Mouse (Mus musculus) heart, embryonic 14.5 days (tissue): ENCODE data around the gene Osr1. TPM values are rescaled to one million over a fixed set of nuclear protein-coding genes. Genes with fewer than 3 reads are reported as not detected.

Experiments
- ATAC-seq: fragments of 200-750 bp; cut with Nextera tagmentation; 2 replicates; pipeline ENCODE4 v1.8.0; 2017; ENCODE audit warnings: low read depth, moderate TSS enrichment; ENCODE audit not compliant: insufficient number of reproducible peaks, insufficient read depth, low FRiP score
- H3K27ac ChIP-seq, 2 experiments: fragments of 200-500 bp in 1 of 2; fragments of 300-500 bp in 1 of 2; sonication (generic) in 1 of 2; replicated peaks in 1 of 2; 2 replicates each; pipeline ENCODE4 v1.5.1; 2012 to 2014; ENCODE audit warnings: low read depth in 2 of 2, low read length in 2 of 2, control low read depth in 1 of 2, mild to moderate bottlenecking in 1 of 2, mixed read lengths in 1 of 2; ENCODE audit not compliant: control insufficient read depth in 1 of 2, insufficient read depth in 1 of 2
- H3K27me3 ChIP-seq: fragments of 300-500 bp; sonication (generic); 2 replicates; pipeline ENCODE4 v1.6.1; 2014; ENCODE audit warnings: mild to moderate bottlenecking, low read length, control low read depth; ENCODE audit not compliant: control insufficient read depth, insufficient read depth
- H3K36me3 ChIP-seq: fragments of 300-500 bp; sonication (generic); 2 replicates; pipeline ENCODE4 v1.6.1; 2014; ENCODE audit warnings: mild to moderate bottlenecking, control low read depth, low read length, mixed read lengths; ENCODE audit not compliant: control insufficient read depth, insufficient read depth
- H3K4me1 ChIP-seq, 2 experiments: fragments of 200-500 bp in 1 of 2; fragments of 300-500 bp in 1 of 2; sonication (generic) in 1 of 2; 2 replicates each; pipeline ENCODE4 v1.6.1; 2012 to 2014; ENCODE audit warnings: low read length in 2 of 2, control low read depth in 1 of 2, mixed read lengths in 1 of 2; ENCODE audit not compliant: control insufficient read depth in 2 of 2, insufficient read depth in 2 of 2
- H3K4me2 ChIP-seq: fragments of 300-500 bp; sonication (generic); 2 replicates; pipeline ENCODE4 v1.6.1; 2014; ENCODE audit warnings: mild to moderate bottlenecking, low read length
- H3K4me3 ChIP-seq, 2 experiments: fragments of 200-500 bp in 1 of 2; fragments of 300-500 bp in 1 of 2; sonication (generic) in 1 of 2; 2 replicates each; pipeline ENCODE4 v1.5.1; 2012 to 2014; ENCODE audit warnings: low read length in 2 of 2, mild to moderate bottlenecking in 2 of 2, control low read depth in 1 of 2, low read depth in 1 of 2, moderate library complexity in 1 of 2; ENCODE audit not compliant: control insufficient read depth in 1 of 2, insufficient read depth in 1 of 2
- H3K9ac ChIP-seq: fragments of 300-500 bp; sonication (generic); 2 replicates; pipeline ENCODE4 v1.6.1; 2014; ENCODE audit warnings: mild to moderate bottlenecking, low read length
- H3K9me3 ChIP-seq: fragments of 300-500 bp; sonication (generic); 2 replicates; pipeline ENCODE4 v1.6.1; 2016; ENCODE audit warnings: low read length, control low read depth; ENCODE audit not compliant: control insufficient read depth
- WGBS: fragments of 180-500 bp; shearing (Covaris S2); extraction: QIAGEN DNeasy Blood & Tissue Kit; methylation state at CpG from one replicate; pipeline ENCODE4 v1.1.7; 2014; 5-methylcytosine and 5-hydroxymethylcytosine counted together
- polyA plus RNA-seq: library from polyadenylated mRNA; unstranded; fragments of >200 nt; fragmentation: Nextera tagmentation; extraction: Ambion mirVana; gene quantifications from 2 replicates; pipeline ENCODE4 v1.2.1, GENCODE M21; 2014

The Osr1 gene
- 6.8 and 16.8 TPM in 2 replicates for polyA plus RNA-seq

DNA sequence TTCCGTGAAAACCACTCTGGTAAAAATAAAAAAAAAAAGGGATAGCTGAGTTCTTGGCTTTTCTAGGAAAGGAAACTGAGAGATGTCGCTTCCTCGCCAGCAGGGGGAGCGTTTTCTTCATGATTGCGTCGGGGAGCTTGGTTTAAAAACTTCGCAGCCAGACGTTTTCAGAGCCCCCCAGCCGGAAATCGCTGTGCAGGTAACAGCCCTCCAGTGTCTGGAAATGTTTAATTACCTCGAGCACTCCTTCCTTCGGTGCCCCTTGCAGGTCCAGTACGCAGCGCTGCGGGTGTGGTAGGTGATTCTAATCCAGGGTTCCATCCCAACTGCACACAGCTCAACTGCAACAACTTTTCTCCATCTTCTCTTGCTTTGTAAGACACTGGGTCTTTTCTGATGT is at the start of gene Osr1:
Gene Osr1 (plus strand): TSS at position 146 of the 400 bp plus-strand sequence.
- no peaks in the 10 kb centered on the region for H3K36me3 ChIP-seq
- H3K27me3 ChIP-seq, result peaks cover 49% of the 10 kb centered on the region
- H3K9ac ChIP-seq, result peak within 1 kb of the TSS; percentile 58
- no peaks in the 10 kb centered on the region for H3K9me3 ChIP-seq
- H3K4me2 ChIP-seq, result peak within 1 kb of the TSS; percentile 92
- peak within 1 kb of the TSS; percentile 52 to 57 for H3K4me3 ChIP-seq
- under 1% methylated on average over 15 of the region's 15 CpGs for WGBS
- peaks cover 0 to 11% of the 10 kb centered on the region in 2 experiments; a peak in 2 of 4 replicates for H3K4me1 ChIP-seq
- H3K27ac ChIP-seq, result no peak within 1 kb of the TSS
- ATAC-seq, result no peak

DNA sequence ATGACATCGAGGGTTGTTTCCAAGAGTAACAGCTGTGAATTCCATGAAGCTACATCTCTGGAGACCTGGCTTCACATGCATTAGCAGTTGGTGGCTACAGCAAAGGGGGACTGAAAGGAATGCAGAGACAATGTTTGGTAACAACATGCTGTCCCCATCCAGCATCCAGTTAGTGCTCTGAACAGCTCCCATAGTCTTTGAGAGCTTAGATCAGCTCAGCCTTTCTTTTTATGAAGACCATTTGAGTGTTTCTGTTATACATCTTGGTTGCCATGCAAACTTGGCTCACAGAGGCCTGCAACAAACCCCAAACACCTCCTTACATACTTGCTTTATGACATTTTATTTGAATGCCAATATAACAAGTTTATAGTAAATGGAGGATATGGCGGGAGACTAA is 19.6 kb upstream of the Osr1 start:
- H3K36me3 ChIP-seq, result no peaks in the 10 kb centered on the region
- no peaks in the 10 kb centered on the region for H3K4me1 ChIP-seq
- H3K27ac ChIP-seq, result no peak overlapping the region
- no peak for ATAC-seq
- H3K4me2 ChIP-seq, result no peak overlapping the region
- WGBS, result 89% methylated on average over 2 of the region's 2 CpGs
- no peak overlapping the region for H3K4me3 ChIP-seq
- no peaks in the 10 kb centered on the region for H3K9me3 ChIP-seq
- no peaks in the 10 kb centered on the region for H3K27me3 ChIP-seq
- no peak overlapping the region for H3K9ac ChIP-seq

DNA sequence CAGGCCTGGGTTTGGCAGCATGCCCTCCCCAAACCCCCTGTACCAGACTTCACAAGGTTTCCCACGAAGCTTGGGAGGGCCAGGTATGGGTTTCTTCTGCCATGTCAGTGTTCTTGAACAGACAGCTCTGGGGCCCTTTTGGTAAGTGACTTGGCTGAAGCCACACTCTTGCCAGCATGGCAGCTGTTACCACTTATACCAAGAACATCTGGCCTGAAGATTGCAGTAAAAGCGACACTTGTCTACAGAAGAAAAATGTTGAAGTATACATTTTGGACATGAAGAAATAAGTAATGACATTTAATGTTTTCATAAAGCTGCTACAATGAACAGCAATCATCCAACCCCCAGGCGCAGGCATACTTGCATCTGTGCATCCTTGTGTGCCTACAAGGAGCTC is 5.0 kb upstream of the Osr1 start:
- H3K27ac ChIP-seq, result no peak overlapping the region
- no peaks in the 10 kb centered on the region for H3K4me1 ChIP-seq
- no peak overlapping the region for H3K4me3 ChIP-seq
- no peak overlapping the region for H3K9ac ChIP-seq
- no peak for ATAC-seq
- peaks cover 3% of the 10 kb centered on the region; the same call in 1 of the 2 replicates for H3K27me3 ChIP-seq
- 77% methylated on average over 3 of the region's 3 CpGs for WGBS
- no peaks in the 10 kb centered on the region for H3K36me3 ChIP-seq
- no peak overlapping the region for H3K4me2 ChIP-seq
- no peaks in the 10 kb centered on the region for H3K9me3 ChIP-seq

DNA sequence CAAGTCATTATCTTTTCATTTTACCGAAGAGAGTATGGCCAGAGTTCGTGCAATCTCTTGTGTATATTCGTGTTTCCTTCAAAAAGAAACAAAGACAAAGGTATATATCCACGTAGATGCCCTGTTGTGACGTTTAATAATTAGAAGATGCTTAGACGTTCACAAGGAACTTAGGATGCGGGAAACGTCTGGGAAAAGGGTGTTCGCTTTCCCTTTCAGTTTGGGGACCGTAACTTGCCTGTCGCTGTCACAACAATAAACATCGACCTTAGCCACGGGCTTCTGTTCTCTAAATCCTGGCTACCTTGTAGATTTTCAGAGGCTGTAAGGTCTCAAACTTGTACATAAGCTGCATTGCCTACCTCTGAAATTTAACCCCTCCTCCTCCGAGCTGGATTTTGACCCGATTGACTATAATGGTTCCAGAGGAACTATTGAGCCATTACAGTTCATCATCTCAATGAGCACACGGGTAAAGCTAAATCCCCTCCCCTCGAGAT is 630 bp downstream of the Osr1 start:
- under 1% methylated on average over 17 of the region's 17 CpGs for WGBS

DNA sequence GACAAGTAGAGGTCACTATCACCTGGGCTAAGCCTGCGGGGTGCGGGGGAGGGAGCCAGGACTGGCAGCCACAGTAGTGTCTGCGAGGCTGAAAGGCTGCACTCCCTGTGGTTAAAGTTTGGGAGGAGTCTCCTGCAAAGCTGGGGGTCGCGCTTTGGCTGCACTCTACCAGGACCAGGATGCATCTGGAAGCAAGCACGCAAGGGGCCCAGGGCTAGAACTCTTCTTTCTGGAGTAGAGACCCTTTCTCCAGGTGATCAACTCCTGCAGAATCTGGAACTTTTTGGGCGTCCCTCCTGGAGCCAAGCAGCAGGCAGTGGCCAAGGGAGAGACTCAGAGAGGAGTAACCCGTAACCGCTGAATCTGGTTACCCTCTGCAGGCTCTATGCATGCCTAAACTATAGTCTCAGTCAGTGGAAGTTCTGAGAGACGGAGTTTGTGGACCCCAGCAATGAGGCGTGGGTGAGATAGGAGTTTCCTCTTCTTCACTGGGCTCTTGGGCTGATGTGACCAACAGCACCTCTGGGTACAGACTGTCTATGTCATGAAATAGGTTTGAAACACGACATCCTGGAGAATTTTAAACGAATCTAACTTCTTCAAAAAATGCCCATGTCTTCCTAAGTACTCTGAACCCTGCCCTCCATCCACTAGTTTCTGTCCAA is 1.5 kb downstream of the Osr1 start:
- 7% methylated on average over 13 of the region's 13 CpGs for WGBS
- Histone ChIP-seq H3K27me3 (peaks cover 63% of the 10 kb centered on the region), H3K36me3 (no peaks in the 10 kb centered on the region), H3K4me1 (peaks cover 0 to 11% of the 10 kb centered on the region in 2 experiments; a peak in 2 of 4 replicates), H3K9me3 (no peaks in the 10 kb centered on the region), H3K9ac (no peak overlapping the region), H3K4me2 (peak overlapping the region; percentile 92), H3K27ac (no peak overlapping the region), H3K4me3 (peak overlapping the region in 1 of 2 experiments; percentile 52; a peak in 1 of 4 replicates)
- ATAC-seq, result no peak

More for the DNA sequence above, 630 bp downstream of the Osr1 start:
- Histone ChIP-seq H3K9ac (peak overlapping the region; percentile 58), H3K4me3 (peak overlapping the region; percentile 52 to 57), H3K27me3 (peaks cover 55% of the 10 kb centered on the region), H3K36me3 (no peaks in the 10 kb centered on the region), H3K4me1 (peaks cover 0 to 11% of the 10 kb centered on the region in 2 experiments; a peak in 2 of 4 replicates), H3K27ac (no peak overlapping the region), H3K9me3 (no peaks in the 10 kb centered on the region), H3K4me2 (peak overlapping the region; percentile 92)
- no peak for ATAC-seq

DNA sequence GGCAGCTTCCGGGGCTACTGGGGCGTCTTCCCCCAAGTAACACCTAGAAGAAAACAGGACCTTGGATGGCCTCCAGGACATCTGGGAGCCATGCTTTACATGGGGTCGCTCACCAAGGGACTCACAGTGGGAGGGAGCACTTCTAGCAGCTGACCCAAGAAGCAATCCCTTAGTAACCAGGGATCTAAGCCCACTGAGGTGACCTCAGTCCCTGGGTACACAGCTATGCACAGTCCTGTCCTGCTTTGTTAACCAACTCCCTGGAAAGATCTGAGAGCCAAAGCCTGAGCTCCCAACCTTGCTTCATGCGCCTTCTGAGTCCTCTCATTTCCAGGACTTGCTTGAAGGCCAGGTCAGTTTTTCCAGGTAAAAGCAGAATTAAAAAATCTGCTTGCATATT is 2.1 kb downstream of the Osr1 start:
- peaks cover 0 to 11% of the 10 kb centered on the region in 2 experiments; a peak in 2 of 4 replicates for H3K4me1 ChIP-seq
- H3K27ac ChIP-seq, result no peak overlapping the region
- WGBS, result 25% methylated on average over 4 of the region's 4 CpGs
- no peak overlapping the region for H3K4me3 ChIP-seq
- H3K9ac ChIP-seq, result no peak overlapping the region
- H3K36me3 ChIP-seq, result no peaks in the 10 kb centered on the region
- no peak overlapping the region for H3K4me2 ChIP-seq
- H3K27me3 ChIP-seq, result peaks cover 68% of the 10 kb centered on the region
- no peaks in the 10 kb centered on the region for H3K9me3 ChIP-seq
- no peak for ATAC-seq

DNA sequence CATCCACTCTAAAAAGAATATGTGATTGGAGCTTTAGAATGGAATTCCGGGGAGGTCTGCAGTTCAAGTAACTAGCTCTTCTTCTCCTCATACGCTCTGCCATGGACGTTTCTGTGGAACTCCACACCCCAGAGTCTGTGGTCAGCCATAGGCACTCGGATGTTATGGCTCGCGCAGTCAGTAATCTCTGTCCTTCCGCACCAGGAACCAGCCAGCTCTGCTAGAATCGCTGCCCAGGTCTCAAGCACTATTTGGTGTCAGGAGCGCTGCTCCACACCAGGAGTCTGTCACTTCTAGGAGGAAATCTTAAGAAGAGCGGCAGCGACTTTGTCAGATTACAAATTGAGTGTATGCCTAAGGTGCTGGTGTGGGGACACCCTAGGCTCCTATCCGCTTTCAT is 3.8 kb downstream of the Osr1 start:
- H3K4me1 ChIP-seq, result peaks cover 0 to 11% of the 10 kb centered on the region in 2 experiments; a peak in 2 of 4 replicates
- H3K4me2 ChIP-seq, result peak overlapping the region; percentile 86
- H3K9me3 ChIP-seq, result no peaks in the 10 kb centered on the region
- WGBS, result 4% methylated on average over 12 of the region's 12 CpGs
- H3K27me3 ChIP-seq, result peaks cover 82% of the 10 kb centered on the region
- peak overlapping the region; percentile 31 to 53 for H3K4me3 ChIP-seq
- no peak overlapping the region for H3K27ac ChIP-seq
- H3K36me3 ChIP-seq, result no peaks in the 10 kb centered on the region
- ATAC-seq, result no peak
- H3K9ac ChIP-seq, result peak overlapping the region; percentile 69; the same call in 1 of the 2 replicates
